Mouse (Mus musculus): ENCODE data around the gene Cdh13. TPM values are rescaled to one million over a fixed set of nuclear protein-coding genes. Genes with fewer than 3 reads are reported as not detected.

The Cdh13 gene
- polyA plus RNA-seq, 1 experiment from 2014 or later, result 24.3 TPM

DNA sequence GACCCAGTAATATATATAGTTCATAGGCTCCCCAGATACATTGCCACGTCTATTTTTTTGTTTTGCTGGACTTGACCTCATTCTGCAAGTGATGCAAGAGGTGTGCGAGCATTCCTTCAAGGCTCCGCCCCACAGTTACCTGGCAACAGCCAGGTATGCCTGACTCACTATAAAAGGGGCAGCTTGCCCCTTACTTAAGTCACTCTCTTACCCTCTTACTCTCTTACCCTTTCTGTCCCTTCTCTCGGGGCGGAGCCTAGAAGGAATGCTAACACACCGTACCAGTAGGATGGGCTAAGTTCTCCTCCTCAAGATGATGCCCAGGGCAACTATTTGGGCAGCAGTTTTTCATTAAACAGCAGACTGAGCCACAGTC lies 30.6 kb downstream of the Cdh13 start:
- no peak overlapping the region for H3K27ac ChIP-seq (replicated peaks; ENCODE audit: low read depth, low read length)
- ATAC-seq (ENCODE audit: low read depth) (no peak), DNase-seq (ENCODE audit: low spot score) (no peak)
- 80% methylated on average over 6 of the region's 6 CpGs for WGBS
- H3K9me3 ChIP-seq (ENCODE audit: control insufficient read depth, low read length), result no peaks in the 10 kb centered on the region
- H3K4me1 ChIP-seq (ENCODE audit: control insufficient read depth, insufficient read depth, low read length), result no peaks in the 10 kb centered on the region; the same call in 1 of the 2 replicates
- H3K36me3 ChIP-seq (ENCODE audit: control insufficient read depth, insufficient read depth, low read length), result no peaks in the 10 kb centered on the region
- H3K4me3 ChIP-seq (ENCODE audit: low read depth, low read length), result no peak overlapping the region
- H3K27me3 ChIP-seq (replicated peaks; ENCODE audit: control insufficient read depth, insufficient read depth, low read length), result no peaks in the 10 kb centered on the region
- no peak overlapping the region for H3K9ac ChIP-seq (ENCODE audit: low read depth, low read length)
- no peak overlapping the region for H3K4me2 ChIP-seq (ENCODE audit: low read depth, low read length)

DNA sequence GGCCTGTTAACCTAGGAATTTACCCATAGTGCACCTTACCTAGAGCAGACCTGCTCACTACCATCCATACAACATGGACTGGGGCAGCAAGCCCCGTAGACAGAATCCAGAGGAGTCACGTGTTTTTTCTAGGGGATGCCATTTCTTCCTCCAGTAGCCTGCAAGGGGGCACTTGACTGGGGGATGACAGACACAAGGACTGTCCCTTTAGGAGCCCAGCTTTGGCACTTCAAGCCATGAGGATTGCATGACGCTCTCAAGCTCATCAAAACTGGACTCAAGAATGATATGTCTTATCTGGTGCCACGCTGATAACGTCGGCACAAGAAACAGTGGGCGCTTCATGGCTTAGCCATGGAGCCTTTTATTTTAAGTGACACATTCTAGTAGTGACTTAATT lies 31.4 kb downstream of the Cdh13 start:
- no peak for DNase-seq (ENCODE audit: low spot score)
- Histone ChIP-seq H3K4me2 (ENCODE audit: low read depth, low read length) (no peak overlapping the region), H3K27me3 (replicated peaks; ENCODE audit: control insufficient read depth, insufficient read depth, low read length) (no peaks in the 10 kb centered on the region), H3K36me3 (ENCODE audit: control insufficient read depth, insufficient read depth, low read length) (no peaks in the 10 kb centered on the region), H3K4me3 (ENCODE audit: low read depth, low read length) (no peak overlapping the region), H3K9ac (ENCODE audit: low read depth, low read length) (no peak overlapping the region), H3K4me1 (ENCODE audit: control insufficient read depth, insufficient read depth, low read length) (no peaks in the 10 kb centered on the region; the same call in 1 of the 2 replicates), H3K9me3 (ENCODE audit: control insufficient read depth, low read length) (no peaks in the 10 kb centered on the region), H3K27ac (replicated peaks; ENCODE audit: low read depth, low read length) (no peak overlapping the region)
- no peak for ATAC-seq (ENCODE audit: low read depth)
- 87% methylated on average over 7 of the region's 7 CpGs for WGBS

DNA sequence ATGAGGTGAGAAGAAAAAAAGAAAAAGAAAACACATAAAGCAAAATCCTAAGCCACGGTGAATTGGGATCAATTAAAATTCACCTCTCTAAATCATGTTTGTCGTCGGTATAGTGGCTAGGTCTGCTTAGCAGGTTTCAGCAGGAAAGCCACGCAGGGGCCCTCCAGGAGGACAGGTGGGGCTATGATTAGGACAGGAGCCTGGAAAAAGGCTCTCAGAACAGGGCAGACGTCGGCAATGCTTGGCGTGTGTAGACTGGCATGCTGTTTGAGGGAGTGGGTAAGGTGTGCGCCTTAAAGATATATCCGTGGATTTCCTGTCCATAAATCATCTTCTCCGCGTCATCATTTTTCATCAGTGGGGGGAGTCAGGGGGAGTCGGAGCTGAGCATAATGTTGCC lies 32.9 kb downstream of the Cdh13 start:
- 63% methylated on average over 12 of the region's 12 CpGs for WGBS

DNA sequence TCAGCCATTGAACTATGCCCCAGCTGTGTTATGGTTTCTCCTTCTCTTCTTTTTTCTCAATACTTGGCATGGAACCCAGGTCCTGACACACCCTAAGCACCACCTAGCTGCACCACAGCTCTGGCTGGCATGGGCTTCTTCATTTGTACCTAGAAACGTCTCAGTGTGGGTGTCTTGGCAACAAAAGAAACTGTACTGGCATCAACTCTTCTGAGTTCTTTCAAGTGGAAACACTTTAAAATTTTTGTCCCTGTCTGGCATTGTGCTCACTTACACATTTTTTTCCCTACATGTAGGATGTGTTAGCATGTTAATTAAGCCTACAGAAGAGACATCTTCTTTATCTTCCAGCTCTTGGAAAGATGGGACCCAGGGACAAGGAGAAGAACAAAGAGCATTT lies 37.0 kb downstream of the Cdh13 start:
- Histone ChIP-seq H3K27me3 (replicated peaks; ENCODE audit: control insufficient read depth, insufficient read depth, low read length) (no peaks in the 10 kb centered on the region), H3K4me3 (ENCODE audit: low read depth, low read length) (no peak overlapping the region), H3K27ac (replicated peaks; ENCODE audit: low read depth, low read length) (no peak overlapping the region), H3K9me3 (ENCODE audit: control insufficient read depth, low read length) (no peaks in the 10 kb centered on the region), H3K4me1 (ENCODE audit: control insufficient read depth, insufficient read depth, low read length) (no peaks in the 10 kb centered on the region), H3K4me2 (ENCODE audit: low read depth, low read length) (no peak overlapping the region), H3K36me3 (ENCODE audit: control insufficient read depth, insufficient read depth, low read length) (no peaks in the 10 kb centered on the region), H3K9ac (ENCODE audit: low read depth, low read length) (no peak overlapping the region)
- ATAC-seq (ENCODE audit: low read depth) (no peak), DNase-seq (ENCODE audit: low spot score) (no peak)
- WGBS, result 85% methylated on average over 1 of the region's 1 CpGs

More for the DNA sequence above, 32.9 kb downstream of the Cdh13 start:
- ATAC-seq (ENCODE audit: low read depth) (no peak), DNase-seq (ENCODE audit: low spot score) (peak; percentile 23)
- H3K4me1 ChIP-seq (ENCODE audit: control insufficient read depth, insufficient read depth, low read length), result no peaks in the 10 kb centered on the region; the same call in 1 of the 2 replicates
- no peak overlapping the region for H3K4me2 ChIP-seq (ENCODE audit: low read depth, low read length)
- no peak overlapping the region for H3K9ac ChIP-seq (ENCODE audit: low read depth, low read length)
- H3K4me3 ChIP-seq (ENCODE audit: low read depth, low read length), result no peak overlapping the region
- no peaks in the 10 kb centered on the region for H3K36me3 ChIP-seq (ENCODE audit: control insufficient read depth, insufficient read depth, low read length)
- no peak overlapping the region for H3K27ac ChIP-seq (replicated peaks; ENCODE audit: low read depth, low read length)
- H3K27me3 ChIP-seq (replicated peaks; ENCODE audit: control insufficient read depth, insufficient read depth, low read length), result no peaks in the 10 kb centered on the region
- H3K9me3 ChIP-seq (ENCODE audit: control insufficient read depth, low read length), result no peaks in the 10 kb centered on the region

DNA sequence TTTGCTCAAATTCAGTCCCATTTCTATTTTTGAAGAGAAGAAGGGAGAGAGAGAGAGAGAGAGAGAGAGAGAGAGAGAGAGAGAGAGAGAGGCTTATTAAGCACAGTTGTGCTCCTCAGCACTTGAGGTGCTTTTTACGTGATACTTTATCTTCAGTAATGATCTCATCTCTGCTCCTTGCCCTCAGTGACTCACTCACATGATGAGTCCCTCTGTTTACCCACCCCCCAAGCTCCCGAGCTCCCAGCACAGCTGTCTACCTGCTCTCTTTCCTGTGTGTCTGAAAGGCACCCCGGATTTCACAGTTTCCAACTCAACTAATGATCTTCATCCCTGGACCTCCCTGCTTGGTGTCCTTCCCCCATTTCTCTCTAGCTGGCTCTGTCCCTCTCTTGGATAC lies 39.9 kb downstream of the Cdh13 start:
- no peak overlapping the region for H3K9ac ChIP-seq (ENCODE audit: low read depth, low read length)
- no peaks in the 10 kb centered on the region for H3K36me3 ChIP-seq (ENCODE audit: control insufficient read depth, insufficient read depth, low read length)
- H3K4me3 ChIP-seq (ENCODE audit: low read depth, low read length), result no peak overlapping the region
- H3K4me2 ChIP-seq (ENCODE audit: low read depth, low read length), result no peak overlapping the region
- no peaks in the 10 kb centered on the region for H3K9me3 ChIP-seq (ENCODE audit: control insufficient read depth, low read length)
- 66% methylated on average over 3 of the region's 3 CpGs for WGBS
- ATAC-seq (ENCODE audit: low read depth), result no peak
- H3K27ac ChIP-seq (replicated peaks; ENCODE audit: low read depth, low read length), result no peak overlapping the region
- H3K27me3 ChIP-seq (replicated peaks; ENCODE audit: control insufficient read depth, insufficient read depth, low read length), result no peaks in the 10 kb centered on the region
- no peaks in the 10 kb centered on the region for H3K4me1 ChIP-seq (ENCODE audit: control insufficient read depth, insufficient read depth, low read length)
- no peak for DNase-seq (ENCODE audit: low spot score)

DNA sequence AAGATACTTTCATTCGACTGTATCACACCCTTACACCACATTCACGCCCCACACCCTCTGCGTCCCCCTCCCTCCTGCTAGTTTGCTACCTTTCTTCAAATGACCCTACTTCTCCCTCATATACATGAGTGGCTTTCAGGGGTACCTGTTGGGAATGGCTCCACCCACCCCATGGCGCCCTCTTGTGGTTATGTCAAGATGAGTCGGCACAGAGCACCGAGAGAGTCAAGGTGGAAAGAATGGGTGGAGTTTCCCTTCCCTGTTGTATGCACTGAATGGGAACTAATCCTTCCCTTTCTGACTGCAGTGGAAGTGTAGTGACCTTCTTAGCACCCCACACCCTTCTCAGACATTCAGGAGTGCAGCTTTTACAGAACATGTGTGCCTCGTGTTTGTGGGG lies 51.4 kb downstream of the Cdh13 start:
- no peaks in the 10 kb centered on the region for H3K9me3 ChIP-seq (ENCODE audit: control insufficient read depth, low read length)
- H3K4me2 ChIP-seq (ENCODE audit: low read depth, low read length), result no peak overlapping the region
- no peaks in the 10 kb centered on the region for H3K27me3 ChIP-seq (replicated peaks; ENCODE audit: control insufficient read depth, insufficient read depth, low read length)
- 77% methylated on average over 7 of the region's 7 CpGs for WGBS
- H3K4me3 ChIP-seq (ENCODE audit: low read depth, low read length), result no peak overlapping the region
- no peak overlapping the region for H3K9ac ChIP-seq (ENCODE audit: low read depth, low read length)
- H3K4me1 ChIP-seq (ENCODE audit: control insufficient read depth, insufficient read depth, low read length), result no peaks in the 10 kb centered on the region
- no peak overlapping the region for H3K27ac ChIP-seq (replicated peaks; ENCODE audit: low read depth, low read length)
- DNase-seq (ENCODE audit: low spot score) (no peak), ATAC-seq (ENCODE audit: low read depth) (no peak)
- H3K36me3 ChIP-seq (ENCODE audit: control insufficient read depth, insufficient read depth, low read length), result no peaks in the 10 kb centered on the region

DNA sequence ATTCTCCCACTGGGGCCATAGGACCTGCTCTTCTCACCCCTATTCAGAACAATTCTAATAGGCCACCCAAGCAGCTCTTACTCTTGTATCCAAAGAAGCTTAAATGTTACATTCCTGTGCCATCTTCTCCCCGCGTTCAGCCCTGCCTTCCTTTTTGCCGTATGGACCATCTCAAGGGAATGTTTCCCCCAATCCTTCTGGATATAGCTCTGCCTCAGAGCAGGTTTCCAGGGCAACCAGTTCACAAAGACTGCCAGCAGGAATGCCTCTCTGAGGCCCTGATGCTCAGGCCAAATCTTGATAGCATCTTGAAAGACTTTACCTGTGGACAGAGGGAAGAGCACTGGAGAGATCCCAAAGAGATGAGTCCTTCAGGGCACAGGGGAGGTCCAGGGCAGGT lies 56.2 kb downstream of the Cdh13 start:
- H3K4me3 ChIP-seq (ENCODE audit: low read depth, low read length), result no peak overlapping the region
- H3K27me3 ChIP-seq (replicated peaks; ENCODE audit: control insufficient read depth, insufficient read depth, low read length), result no peaks in the 10 kb centered on the region
- H3K9ac ChIP-seq (ENCODE audit: low read depth, low read length), result no peak overlapping the region
- H3K36me3 ChIP-seq (ENCODE audit: control insufficient read depth, insufficient read depth, low read length), result no peaks in the 10 kb centered on the region
- H3K4me1 ChIP-seq (ENCODE audit: control insufficient read depth, insufficient read depth, low read length), result peaks cover 2% of the 10 kb centered on the region; the same call in 1 of the 2 replicates
- DNase-seq (ENCODE audit: low spot score) (no peak), ATAC-seq (ENCODE audit: low read depth) (no peak)
- WGBS, result 80% methylated on average over 3 of the region's 3 CpGs
- no peaks in the 10 kb centered on the region for H3K9me3 ChIP-seq (ENCODE audit: control insufficient read depth, low read length)
- H3K4me2 ChIP-seq (ENCODE audit: low read depth, low read length), result no peak overlapping the region
- H3K27ac ChIP-seq (replicated peaks; ENCODE audit: low read depth, low read length), result no peak overlapping the region

DNA sequence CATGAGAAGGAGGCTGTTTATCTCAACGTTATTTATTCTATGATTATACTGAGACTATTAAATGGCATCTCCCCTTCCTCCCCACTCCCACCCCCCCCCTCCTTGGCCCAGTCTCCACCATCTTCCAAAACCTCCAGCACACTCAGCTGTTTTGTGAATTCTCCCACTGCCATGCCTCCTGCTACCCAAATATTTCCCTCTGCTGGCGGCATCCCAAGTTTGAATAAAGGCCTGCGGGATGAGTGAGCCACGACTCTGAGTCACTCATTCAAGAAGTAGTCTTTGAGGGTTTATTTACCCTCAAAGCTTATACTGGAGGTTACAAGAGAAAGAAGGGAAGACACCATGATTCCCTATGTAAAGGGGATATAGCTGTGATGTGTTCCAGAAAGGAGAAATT lies 59.7 kb downstream of the Cdh13 start:
- no peak overlapping the region for H3K27ac ChIP-seq (replicated peaks; ENCODE audit: low read depth, low read length)
- no peaks in the 10 kb centered on the region for H3K9me3 ChIP-seq (ENCODE audit: control insufficient read depth, low read length)
- H3K27me3 ChIP-seq (replicated peaks; ENCODE audit: control insufficient read depth, insufficient read depth, low read length), result no peaks in the 10 kb centered on the region
- no peak overlapping the region for H3K4me2 ChIP-seq (ENCODE audit: low read depth, low read length)
- no peak overlapping the region for H3K4me3 ChIP-seq (ENCODE audit: low read depth, low read length)
- ATAC-seq (ENCODE audit: low read depth) (0 out of 2 replicates have a peak, but pooled peaks have one; percentile 12), DNase-seq (ENCODE audit: low spot score) (peak; percentile 71)
- H3K9ac ChIP-seq (ENCODE audit: low read depth, low read length), result no peak overlapping the region
- H3K36me3 ChIP-seq (ENCODE audit: control insufficient read depth, insufficient read depth, low read length), result no peaks in the 10 kb centered on the region
- H3K4me1 ChIP-seq (ENCODE audit: control insufficient read depth, insufficient read depth, low read length), result peaks cover 6% of the 10 kb centered on the region; the same call in 1 of the 2 replicates
- WGBS, result 44% methylated on average over 4 of the region's 4 CpGs

DNA sequence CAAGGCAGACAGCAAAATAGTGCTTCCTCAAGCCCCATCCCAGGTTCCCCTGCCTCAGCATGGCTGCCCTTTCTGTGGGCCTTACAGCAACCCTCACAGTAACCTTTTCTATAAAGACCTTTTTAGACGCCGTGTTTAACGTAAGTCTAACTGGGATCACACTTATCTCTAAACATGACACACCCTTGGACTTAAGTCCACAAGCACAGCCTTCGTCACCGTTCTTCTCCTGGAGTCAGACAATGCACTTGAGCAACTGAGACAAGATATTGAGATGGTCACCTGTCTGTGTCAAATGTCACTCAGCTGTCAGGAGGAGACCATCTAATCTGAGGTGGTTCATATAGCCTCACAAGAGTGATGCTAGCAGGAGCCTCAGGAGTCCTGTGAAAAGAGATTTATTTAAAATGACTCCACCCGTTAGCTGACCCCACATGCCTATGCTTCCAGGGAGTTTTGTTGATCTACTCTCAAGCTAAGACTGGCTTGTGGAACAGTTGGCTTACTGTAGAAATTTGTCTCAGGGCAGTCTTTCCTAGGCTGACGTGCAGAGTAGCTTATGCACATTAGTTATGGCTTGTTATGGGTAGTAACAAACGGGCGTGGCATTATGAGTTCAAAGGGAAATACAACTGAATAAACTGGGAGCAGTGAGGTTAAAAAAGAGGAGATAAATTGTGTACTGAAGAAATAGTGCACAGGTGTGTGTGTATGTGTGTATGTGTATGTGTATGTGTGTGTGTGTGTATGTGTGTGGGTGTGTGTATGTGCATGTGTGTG lies 65.4 kb downstream of the Cdh13 start:
- no peak overlapping the region for H3K9ac ChIP-seq (ENCODE audit: low read depth, low read length)
- H3K4me2 ChIP-seq (ENCODE audit: low read depth, low read length), result no peak overlapping the region
- H3K36me3 ChIP-seq (ENCODE audit: control insufficient read depth, insufficient read depth, low read length), result no peaks in the 10 kb centered on the region
- DNase-seq (ENCODE audit: low spot score), result no peak
- no peaks in the 10 kb centered on the region for H3K9me3 ChIP-seq (ENCODE audit: control insufficient read depth, low read length)
- H3K27me3 ChIP-seq (replicated peaks; ENCODE audit: control insufficient read depth, insufficient read depth, low read length), result no peaks in the 10 kb centered on the region
- no peak overlapping the region for H3K27ac ChIP-seq (replicated peaks; ENCODE audit: low read depth, low read length)
- no peak for ATAC-seq (ENCODE audit: low read depth)
- no peak overlapping the region for H3K4me3 ChIP-seq (ENCODE audit: low read depth, low read length)
- WGBS, result 74% methylated on average over 9 of the region's 9 CpGs
- peaks cover 6% of the 10 kb centered on the region; the same call in 1 of the 2 replicates for H3K4me1 ChIP-seq (ENCODE audit: control insufficient read depth, insufficient read depth, low read length)
